8 mouse cellular contexts compared by ENCODE assay signal in genomic region chr17:68837859-68838194, GRCm38 (mm10). TPM values are rescaled to one million over a fixed set of nuclear protein-coding genes. Genes with fewer than 3 reads are reported as not detected.
DNase-seq lines count a peak whose midpoint lies in the region; ATAC-seq and TF ChIP-seq lines count a peak whose summit lies in the region.

No protein-coding gene starts in this region.

- H3ac ChIP-seq in myocyte (ENCODE audit: control insufficient read depth, insufficient read length): no peak overlapping the region

- H3K4me3 ChIP-seq in layer of hippocampus, adult 2 months: peak overlapping the region; percentile 78
- peak overlapping the region; percentile 51 for H3K4me3 ChIP-seq in embryonic facial prominence, embryonic 12.5 days
- peak overlapping the region; percentile 63 for H3K4me3 ChIP-seq in hindbrain, embryonic 11.5 days (ENCODE audit: low read depth, low read length)
- peak overlapping the region; percentile 4 for H3K4me3 ChIP-seq in myocyte

- no peak for TF ChIP-seq POLR2A in myocyte (IDR thresholded peaks at IDR 0.05; ENCODE audit: insufficient read length, low read depth)

- 3% methylated on average over 4 of the region's 4 CpGs for WGBS in embryonic facial prominence, embryonic 12.5 days
- 6% methylated on average over 4 of the region's 4 CpGs for WGBS in hindbrain, embryonic 11.5 days

- no peak for DNase-seq in layer of hippocampus, adult 2 months (ENCODE audit: low spot score in 2 of 2)
- no peak for DNase-seq in layer of hippocampus, postnatal 36 days
- DNase-seq in hindbrain, embryonic 11.5 days (ENCODE audit: low spot score): no peak
- no peak for DNase-seq in embryo, embryonic 9.5 days (ENCODE audit: extremely low spot score)
- DNase-seq in testis, postnatal 14 days (ENCODE audit: low spot score): no peak

- H3K27ac ChIP-seq in layer of hippocampus, adult 2 months: peak overlapping the region; percentile 90
- no peak overlapping the region for H3K27ac ChIP-seq in embryonic facial prominence, embryonic 12.5 days
- no peak overlapping the region for H3K27ac ChIP-seq in hindbrain, embryonic 11.5 days (ENCODE audit: low read depth, low read length)

- no peaks in the 10 kb centered on the region for H3K79me2 ChIP-seq in myocyte (ENCODE audit: control insufficient read depth, insufficient read depth)

- peaks cover 30% of the 10 kb centered on the region for H3K4me1 ChIP-seq in embryonic facial prominence, embryonic 12.5 days
- peaks cover 7% of the 10 kb centered on the region for H3K4me1 ChIP-seq in hindbrain, embryonic 11.5 days (replicated peaks; ENCODE audit: control insufficient read depth, insufficient read depth, low read length)

- H3K9me3 ChIP-seq in embryonic facial prominence, embryonic 12.5 days: no peaks in the 10 kb centered on the region
- H3K9me3 ChIP-seq in hindbrain, embryonic 11.5 days (ENCODE audit: control insufficient read depth, low read length): no peaks in the 10 kb centered on the region

- no peak for TF ChIP-seq CTCF in layer of hippocampus, adult 2 months (conservative IDR thresholded peaks at IDR 0.05)

- peak overlapping the region; percentile 82 for H3K4me2 ChIP-seq in embryonic facial prominence, embryonic 12.5 days (replicated peaks)
- H3K4me2 ChIP-seq in hindbrain, embryonic 11.5 days (replicated peaks; ENCODE audit: low read depth, low read length): peak overlapping the region; percentile 81
- peak overlapping the region; percentile 50 for H3K4me2 ChIP-seq in myocyte (ENCODE audit: low read depth)

- no peaks in the 10 kb centered on the region for H3K36me3 ChIP-seq in embryonic facial prominence, embryonic 12.5 days
- no peaks in the 10 kb centered on the region for H3K36me3 ChIP-seq in hindbrain, embryonic 11.5 days (ENCODE audit: control insufficient read depth, insufficient read depth, low read length)
- H3K36me3 ChIP-seq in myocyte (ENCODE audit: control insufficient read depth, insufficient read depth): no peaks in the 10 kb centered on the region

- ATAC-seq in embryonic facial prominence, embryonic 12.5 days (ENCODE audit: insufficient number of reproducible peaks, insufficient read depth, low FRiP score, low TSS enrichment): no peak
- no peak for ATAC-seq in hindbrain, embryonic 11.5 days (ENCODE audit: low FRiP score)
- ATAC-seq in megakaryocyte, adult 5-6 weeks (ENCODE audit: poor library complexity, severe bottlenecking): no peak

- H3K9ac ChIP-seq in embryonic facial prominence, embryonic 12.5 days: peak overlapping the region; percentile 63
- peak overlapping the region; percentile 72 for H3K9ac ChIP-seq in hindbrain, embryonic 11.5 days (ENCODE audit: low read depth, low read length)

- H3K27me3 ChIP-seq in embryonic facial prominence, embryonic 12.5 days: peaks cover 71% of the 10 kb centered on the region
- peaks cover 25% of the 10 kb centered on the region for H3K27me3 ChIP-seq in hindbrain, embryonic 11.5 days (ENCODE audit: control insufficient read depth, insufficient read depth, low read length)
- peaks cover 9% of the 10 kb centered on the region for H3K27me3 ChIP-seq in myocyte (ENCODE audit: control insufficient read depth, insufficient read depth, insufficient read length)

TF ChIP-seq in myocyte, 11 proteins besides CTCF, POLR2A, EP300 and RAD21:
- no peak for TF ChIP-seq CEBPB (IDR thresholded peaks at IDR 0.05; ENCODE audit: insufficient read depth, poor library complexity, severe bottlenecking)
- TF ChIP-seq TCF3 (IDR thresholded peaks at IDR 0.05; ENCODE audit: insufficient read length, low read depth): no peak
- no peak for TF ChIP-seq SRF (IDR thresholded peaks at IDR 0.05; ENCODE audit: control insufficient read depth, insufficient read length, low read depth)
- TF ChIP-seq MYOD1 (IDR thresholded peaks at IDR 0.05; ENCODE audit: control insufficient read depth in 1 of 3, insufficient read length in 2 of 3, low read depth in 2 of 3): no peak
- TF ChIP-seq USF1 (IDR thresholded peaks at IDR 0.05; ENCODE audit: low read depth): no peak
- TF ChIP-seq REST (IDR thresholded peaks at IDR 0.05; ENCODE audit: insufficient read depth, insufficient read length): no peak
- no peak for TF ChIP-seq E2F4 (IDR thresholded peaks at IDR 0.05; ENCODE audit: insufficient read depth)
- no peak for TF ChIP-seq MAX (IDR thresholded peaks at IDR 0.05; ENCODE audit: low read depth)
- no peak for TF ChIP-seq POLR2AphosphoS2 (IDR thresholded peaks at IDR 0.05; ENCODE audit: insufficient read length, low read depth)
- TF ChIP-seq MYOG (IDR thresholded peaks at IDR 0.05; ENCODE audit: control insufficient read depth in 1 of 3, insufficient read depth in 1 of 3, insufficient read length in 2 of 3, low read depth in 2 of 3): no peak
- no peak for TF ChIP-seq TCF12 (IDR thresholded peaks at IDR 0.05; ENCODE audit: insufficient read depth, poor library complexity, severe bottlenecking)

RNA-seq across cellular contexts. Expression of gene Tmem200c, which starts 11.4 kb away (rescaled TPM):
- total RNA-seq in layer of hippocampus, adult 2 months (2021): 1 to 10 TPM; 6.8 to 7.9 TPM
- 1 to 10 TPM; 7.2 to 8.3 TPM for total RNA-seq in layer of hippocampus, postnatal 36 days (2021)
- polyA plus RNA-seq in embryonic facial prominence, embryonic 12.5 days (2016; fragmentation: Nextera tagmentation; extraction: Ambion mirVana): 2.8 and 3.6 TPM in 2 replicates
- polyA plus RNA-seq in hindbrain, embryonic 11.5 days (2014; fragmentation: Nextera tagmentation; extraction: Ambion mirVana): 2.0 and 2.2 TPM in 2 replicates
- 0.34 TPM for polyA plus RNA-seq in myocyte (2012; fragmentation: generic; extraction: Trizol)
- total RNA-seq in megakaryocyte, adult 5-6 weeks (2015): not detected in 2 replicates
- total RNA-seq in megakaryocyte, adult 5-6 weeks (2017): not detected in 2 replicates

Comparison
In these comparisons a context has a peak if more than half of its experiments do, and no peak if none do; other contexts are left out.
1. H3K4me3 ChIP-seq: peak in every context shown above with its lines; median percentile 78 in layer of hippocampus, adult 2 months; 63 in hindbrain, embryonic 11.5 days; 51 in embryonic facial prominence, embryonic 12.5 days; 4 in myocyte.
2. RNA of gene Tmem200c, which starts 11.4 kb away (total RNA-seq): 7.2 to 8.3 TPM in layer of hippocampus, postnatal 36 days and 6.8 to 7.9 TPM in layer of hippocampus, adult 2 months; not detected in megakaryocyte, adult 5-6 weeks; every median in the first group is over 4 times any median in the second.
3. Peak in every context shown above with its lines, with median percentiles within 50 percentile points of each other: H3K4me2 ChIP-seq.